Mouse (Mus musculus) embryonic fibroblast, embryonic 13.5 days (primary cell): ENCODE results near the gene Akap1.
"Not testable (repeated sequence)": the region's sequence is repeated elsewhere in the genome, so short reads cannot be mapped to it uniquely, and the experiment has no call there.

Source experiments
- CTCF ChIP-seq: IDR thresholded peaks from 2 replicates; pipeline ENCODE4 v1.5.1; 2011; ENCODE audit warnings: mild to moderate bottlenecking, control low read depth, low read length, moderate library complexity, borderline replicate concordance; ENCODE audit not compliant: insufficient read depth
- POLR2A ChIP-seq: IDR thresholded peaks from 2 replicates; pipeline ENCODE4 v1.6.1; 2011; ENCODE audit warnings: low read depth, mild to moderate bottlenecking, control low read depth, low read length, moderate library complexity

GRCm38 (mm10) chr11:88890904-88891303, 26.5 kb upstream of the Akap1 start:
- TF ChIP-seq POLR2A, CTCF: not testable (repeated sequence)
